Mouse (Mus musculus) neural tube, embryonic 11.5 days (tissue): ENCODE data around the gene Pde6h. TPM values are rescaled to one million over a fixed set of nuclear protein-coding genes. Genes with fewer than 3 reads are reported as not detected.
"Not testable (repeated sequence)": the region's sequence is repeated elsewhere in the genome, so short reads cannot be mapped to it uniquely, and the experiment has no call there.

ENCODE experiments used
- ATAC-seq: fragments of 200-750 bp; cut with Nextera tagmentation; 2 replicates; pipeline ENCODE4 v1.8.0; 2017; ENCODE audit warnings: moderate number of reproducible peaks, mild to moderate bottlenecking, moderate TSS enrichment, moderate library complexity; ENCODE audit not compliant: insufficient read depth, low FRiP score, low TSS enrichment
- DNase-seq: peaks from one replicate; pipeline ENCODE4 v3.0.0-alpha.2; 2015; ENCODE audit warnings: low spot score
- H3K27ac ChIP-seq: fragments of 300-500 bp; sonication (generic); 2 replicates; pipeline ENCODE4 v1.5.1; 2014; ENCODE audit warnings: low read depth, mild to moderate bottlenecking, low read length
- H3K27me3 ChIP-seq: fragments of 300-500 bp; sonication (generic); 2 replicates; pipeline ENCODE4 v1.6.1; 2014; ENCODE audit warnings: mild to moderate bottlenecking, low read length, mixed read lengths; ENCODE audit not compliant: control insufficient read depth, insufficient read depth
- H3K36me3 ChIP-seq: fragments of 300-500 bp; sonication (generic); 2 replicates; pipeline ENCODE4 v1.6.1; 2014; ENCODE audit warnings: mild to moderate bottlenecking, low read length, moderate library complexity, mixed read lengths; ENCODE audit not compliant: control insufficient read depth, insufficient read depth
- H3K4me1 ChIP-seq: fragments of 300-500 bp; sonication (generic); 2 replicates; pipeline ENCODE4 v1.6.1; 2014; ENCODE audit warnings: low read length, mixed read lengths; ENCODE audit not compliant: control insufficient read depth, insufficient read depth
- H3K4me2 ChIP-seq: fragments of 300-500 bp; sonication (generic); 2 replicates; pipeline ENCODE4 v1.6.1; 2014; ENCODE audit warnings: low read depth, mild to moderate bottlenecking, moderate library complexity
- H3K4me3 ChIP-seq: fragments of 300-500 bp; sonication (generic); 2 replicates; pipeline ENCODE4 v1.5.1; 2014; ENCODE audit warnings: low read depth, low read length
- H3K9ac ChIP-seq: fragments of 300-500 bp; sonication (generic); 2 replicates; pipeline ENCODE4 v1.6.1; 2014; ENCODE audit warnings: mild to moderate bottlenecking, low read length
- H3K9me3 ChIP-seq: fragments of 300-500 bp; sonication (generic); 2 replicates; pipeline ENCODE4 v1.6.1; 2016; ENCODE audit warnings: low read length; ENCODE audit not compliant: control insufficient read depth
- WGBS: fragments of 180-500 bp; shearing (Covaris S2); extraction: QIAGEN DNeasy Blood & Tissue Kit; methylation state at CpG from one replicate; pipeline ENCODE4 v1.1.7; 2014; 5-methylcytosine and 5-hydroxymethylcytosine counted together
- polyA plus RNA-seq: library from polyadenylated mRNA; unstranded; fragments of >200 nt; fragmentation: Nextera tagmentation; extraction: Ambion mirVana; gene quantifications from 2 replicates; pipeline ENCODE4 v1.2.1, GENCODE M21; 2014

The Pde6h gene
- polyA plus RNA-seq: not detected in 2 replicates

- no peak within 1 kb of the TSS for H3K4me2 ChIP-seq
- ATAC-seq: no peak
- no peaks in the 10 kb centered on the region for H3K4me1 ChIP-seq
- no peak for DNase-seq
- H3K27ac ChIP-seq: no peak within 1 kb of the TSS
- no peak within 1 kb of the TSS for H3K9ac ChIP-seq
- WGBS: 92% methylated on average over 8 of the region's 8 CpGs
- no peak within 1 kb of the TSS for H3K4me3 ChIP-seq
- H3K36me3 ChIP-seq: no peaks in the 10 kb centered on the region
- no peaks in the 10 kb centered on the region for H3K27me3 ChIP-seq
- H3K9me3 ChIP-seq: no peaks in the 10 kb centered on the region
Observed at GRCm38 (mm10) chr6:136923532-136923931, at the start of gene Pde6h. TSS of gene Pde6h (plus strand) at chr6:136923832.

GRCm38 (mm10) chr6:136874599-136874998 is 49.0 kb upstream of the Pde6h start:
- Histone ChIP-seq H3K36me3 (no peaks in the 10 kb centered on the region), H3K4me1 (no peaks in the 10 kb centered on the region), H3K4me2 (no peak overlapping the region), H3K9ac (no peak overlapping the region), H3K9me3 (no peaks in the 10 kb centered on the region), H3K4me3 (no peak overlapping the region), H3K27me3 (no peaks in the 10 kb centered on the region), H3K27ac (no peak overlapping the region)
- ATAC-seq (no peak), DNase-seq (no peak)
- 73% methylated on average over 8 of the region's 8 CpGs for WGBS

DNA sequence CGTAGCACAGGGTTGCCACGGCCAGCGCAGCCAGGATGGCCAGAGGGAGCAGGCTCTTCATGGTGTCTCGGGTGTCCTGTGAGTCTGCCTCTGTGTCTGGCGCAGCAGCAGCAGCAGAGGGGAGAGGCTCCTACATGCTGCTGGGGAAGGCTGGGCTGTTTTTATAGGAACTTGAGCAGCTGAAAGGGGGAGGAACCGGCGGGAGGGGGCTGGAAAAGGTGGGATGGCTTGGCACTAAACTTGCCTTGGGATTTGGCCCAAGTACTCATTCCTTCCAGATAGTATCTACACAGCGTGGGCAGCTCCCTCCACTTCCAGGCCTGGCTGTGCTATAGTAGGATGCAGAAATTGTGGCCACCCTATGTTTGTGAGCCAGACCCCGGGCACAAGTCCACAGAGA is 48.0 kb upstream of the Pde6h start, which contains the start of gene Mgp:
Gene Mgp, minus strand, starts transcription at position 154 of the 400 bp plus-strand sequence.
- no peak for ATAC-seq
- H3K4me3 ChIP-seq: no peak within 1 kb of the TSS

GRCm38 (mm10) chr6:136881678-136882077 is 42.0 kb upstream of the Pde6h start:
- Histone ChIP-seq H3K9me3 (no peaks in the 10 kb centered on the region), H3K4me1 (no peaks in the 10 kb centered on the region), H3K27me3 (no peaks in the 10 kb centered on the region), H3K4me3 (no peak overlapping the region), H3K4me2 (no peak overlapping the region), H3K9ac (no peak overlapping the region), H3K36me3 (no peaks in the 10 kb centered on the region), H3K27ac (no peak overlapping the region)
- no peak for ATAC-seq
- 74% methylated on average over 8 of the region's 8 CpGs for WGBS
- DNase-seq: no peak

More for the DNA sequence above, 48.0 kb upstream of the Pde6h start, which contains the start of gene Mgp:
- Histone ChIP-seq H3K9me3 (no peaks in the 10 kb centered on the region), H3K4me2 (peak within 1 kb of the TSS; percentile 7; the same call in 1 of the 2 replicates), H3K9ac (no peak within 1 kb of the TSS; the same call in 1 of the 2 replicates), H3K27ac (no peak within 1 kb of the TSS), H3K4me1 (no peaks in the 10 kb centered on the region), H3K36me3 (no peaks in the 10 kb centered on the region), H3K27me3 (no peaks in the 10 kb centered on the region)
- peak; percentile 20 for DNase-seq
- 43% methylated on average over 9 of the region's 9 CpGs for WGBS

- ATAC-seq: no peak
- Histone ChIP-seq H3K4me3 (no peak overlapping the region), H3K9ac (no peak overlapping the region), H3K36me3 (no peaks in the 10 kb centered on the region), H3K4me2 (no peak overlapping the region), H3K27me3 (no peaks in the 10 kb centered on the region), H3K27ac (no peak overlapping the region), H3K9me3 (no peaks in the 10 kb centered on the region), H3K4me1 (no peaks in the 10 kb centered on the region)
- no peak for DNase-seq
- WGBS: 91% methylated on average over 3 of the region's 3 CpGs
Observed at GRCm38 (mm10) chr6:136883431-136883915, 40.2 kb upstream of the Pde6h start.

GRCm38 (mm10) chr6:136883961-136884360 is 39.7 kb upstream of the Pde6h start:
- WGBS: 92% methylated on average over 6 of the region's 6 CpGs
- ATAC-seq (no peak), DNase-seq (no peak)

GRCm38 (mm10) chr6:136884766-136885165 is 38.9 kb upstream of the Pde6h start:
- not testable (repeated sequence) for H3K9me3 ChIP-seq, H3K4me2 ChIP-seq, H3K4me1 ChIP-seq, H3K9ac ChIP-seq, H3K4me3 ChIP-seq, H3K27ac ChIP-seq, ATAC-seq, DNase-seq, H3K36me3 ChIP-seq, H3K27me3 ChIP-seq
- 62% methylated on average over 1 of the region's 1 CpGs for WGBS

More at GRCm38 (mm10) chr6:136883961-136884360, 39.7 kb upstream of the Pde6h start:
- Histone ChIP-seq H3K4me1 (no peaks in the 10 kb centered on the region), H3K9me3 (no peaks in the 10 kb centered on the region), H3K4me2 (no peak overlapping the region), H3K27ac (no peak overlapping the region), H3K9ac (no peak overlapping the region), H3K36me3 (no peaks in the 10 kb centered on the region), H3K4me3 (no peak overlapping the region), H3K27me3 (no peaks in the 10 kb centered on the region)

DNA sequence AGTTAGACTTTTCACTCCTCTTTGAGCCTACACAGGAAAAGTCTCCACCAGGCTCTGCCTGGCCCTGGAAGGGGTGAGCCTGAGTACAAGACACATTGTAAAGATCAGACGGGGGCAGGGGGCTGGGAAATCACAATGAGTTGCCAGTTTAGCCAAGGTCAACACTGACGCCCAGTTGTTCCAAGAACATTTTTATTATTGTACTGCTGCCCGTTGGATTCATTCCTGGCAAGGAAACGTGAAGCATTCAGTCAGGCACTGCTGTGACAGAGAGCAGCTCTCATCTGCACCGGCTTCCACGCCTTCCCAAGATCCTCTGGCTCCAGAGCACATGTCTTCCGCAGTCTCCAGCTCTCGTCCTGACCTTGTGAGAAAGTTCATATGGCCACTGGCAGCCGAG is 35.8 kb upstream of the Pde6h start:
- H3K4me1 ChIP-seq: no peaks in the 10 kb centered on the region
- H3K4me3 ChIP-seq: no peak overlapping the region
- no peaks in the 10 kb centered on the region for H3K36me3 ChIP-seq
- H3K9me3 ChIP-seq: no peaks in the 10 kb centered on the region
- ATAC-seq (no peak), DNase-seq (no peak)
- no peaks in the 10 kb centered on the region for H3K27me3 ChIP-seq
- 76% methylated on average over 9 of the region's 9 CpGs for WGBS
- H3K9ac ChIP-seq: no peak overlapping the region
- no peak overlapping the region for H3K4me2 ChIP-seq
- H3K27ac ChIP-seq: no peak overlapping the region

GRCm38 (mm10) chr6:136889067-136889466 is 34.6 kb upstream of the Pde6h start:
- H3K27ac ChIP-seq: no peak overlapping the region
- no peaks in the 10 kb centered on the region for H3K36me3 ChIP-seq
- DNase-seq (no peak), ATAC-seq (no peak)
- H3K27me3 ChIP-seq: no peaks in the 10 kb centered on the region
- no peaks in the 10 kb centered on the region for H3K4me1 ChIP-seq
- H3K9me3 ChIP-seq: no peaks in the 10 kb centered on the region
- WGBS: 93% methylated on average over 6 of the region's 6 CpGs
- no peak overlapping the region for H3K4me3 ChIP-seq
- H3K4me2 ChIP-seq: no peak overlapping the region
- no peak overlapping the region for H3K9ac ChIP-seq
